In genomic region chr11:63132151-63132500, GRCm38 (mm10) we compare ENCODE assay signal across 8 mouse cellular contexts. TPM values are rescaled to one million over a fixed set of nuclear protein-coding genes. Genes with fewer than 3 reads are reported as not detected.
A peak's percentile ranks its signal among the peaks of the same experiment; 100 is the strongest.
DNase-seq lines count a peak whose midpoint lies in the region; ATAC-seq and TF ChIP-seq lines count a peak whose summit lies in the region.

No protein-coding gene starts in this region.

- peak overlapping the region; percentile 56 for H3K4me3 ChIP-seq in kidney, postnatal 0 days (replicated peaks; ENCODE audit: low read depth, low read length)
- H3K4me3 ChIP-seq in hindbrain, postnatal 0 days (ENCODE audit: low read length), result peak overlapping the region; percentile 58
- peak overlapping the region; percentile 90 for H3K4me3 ChIP-seq in myocyte

- TF ChIP-seq CTCF in kidney, postnatal 0 days (IDR thresholded peaks at IDR 0.05; ENCODE audit: low read depth), result no peak
- TF ChIP-seq CTCF in hindbrain, postnatal 0 days (IDR thresholded peaks at IDR 0.05; ENCODE audit: low read depth), result no peak

- no peak for ATAC-seq in kidney, postnatal 0 days (replicated peaks; ENCODE audit: low FRiP score, low read depth)
- no peak for ATAC-seq in hindbrain, postnatal 0 days
- no peak for ATAC-seq in CD4-positive, CD25-positive, alpha-beta regulatory T cell, adult 4 months

- H3K9me3 ChIP-seq in kidney, postnatal 0 days (replicated peaks; ENCODE audit: low read length), result no peaks in the 10 kb centered on the region
- no peaks in the 10 kb centered on the region for H3K9me3 ChIP-seq in hindbrain, postnatal 0 days (ENCODE audit: low read length)

- no peak for TF ChIP-seq POLR2A in myocyte (IDR thresholded peaks at IDR 0.05; ENCODE audit: insufficient read length, low read depth)

- H3K4me2 ChIP-seq in kidney, postnatal 0 days (ENCODE audit: low read length), result peak overlapping the region; percentile 76
- H3K4me2 ChIP-seq in hindbrain, postnatal 0 days (ENCODE audit: low read depth, low read length), result peak overlapping the region; percentile 99
- peak overlapping the region; percentile 100 for H3K4me2 ChIP-seq in myocyte (ENCODE audit: low read depth)

- peak; percentile 50 for DNase-seq in kidney, postnatal 0 days (ENCODE audit: low spot score)
- no peak for DNase-seq in kidney, postnatal 10 days
- DNase-seq in embryo, embryonic 9.5 days (ENCODE audit: extremely low spot score), result peak; percentile 56
- DNase-seq in hindbrain, postnatal 0 days (ENCODE audit: low spot score), result no peak
- no peak for DNase-seq in layer of hippocampus, postnatal 25 days (ENCODE audit: extremely low spot score in 1 of 2, low spot score in 1 of 2)
- no peak for DNase-seq in T-cell, adult 2 months (ENCODE audit: low spot score)

- H3K36me3 ChIP-seq in kidney, postnatal 0 days (ENCODE audit: insufficient read depth, low read length), result peaks cover 3% of the 10 kb centered on the region; the same call in 1 of the 2 replicates
- H3K36me3 ChIP-seq in hindbrain, postnatal 0 days (ENCODE audit: insufficient read depth, low read length), result no peaks in the 10 kb centered on the region
- peaks cover 19% of the 10 kb centered on the region for H3K36me3 ChIP-seq in myocyte (ENCODE audit: control insufficient read depth, insufficient read depth)

- H3K27me3 ChIP-seq in kidney, postnatal 0 days (ENCODE audit: insufficient read depth, low read length), result peaks cover 9% of the 10 kb centered on the region; the same call in 1 of the 2 replicates
- peaks cover 10% of the 10 kb centered on the region; the same call in 1 of the 2 replicates for H3K27me3 ChIP-seq in hindbrain, postnatal 0 days (ENCODE audit: insufficient read depth, low read length)
- H3K27me3 ChIP-seq in myocyte (ENCODE audit: control insufficient read depth, insufficient read depth, insufficient read length), result no peaks in the 10 kb centered on the region

- peaks cover 26% of the 10 kb centered on the region; the same call in 1 of the 2 replicates for H3K4me1 ChIP-seq in kidney, postnatal 0 days (replicated peaks; ENCODE audit: insufficient read depth, low read length)
- peaks cover 25% of the 10 kb centered on the region; the same call in 1 of the 2 replicates for H3K4me1 ChIP-seq in hindbrain, postnatal 0 days (ENCODE audit: insufficient read depth, low read length)

- peak overlapping the region; percentile 39 for H3ac ChIP-seq in myocyte (ENCODE audit: control insufficient read depth, insufficient read length)

- no peaks in the 10 kb centered on the region for H3K79me2 ChIP-seq in myocyte (ENCODE audit: control insufficient read depth, insufficient read depth)

- H3K9ac ChIP-seq in kidney, postnatal 0 days (ENCODE audit: low read depth, low read length), result peak overlapping the region; percentile 69
- peak overlapping the region; percentile 63 for H3K9ac ChIP-seq in hindbrain, postnatal 0 days (replicated peaks; ENCODE audit: low read length)

- WGBS in kidney, postnatal 0 days, result under 1% methylated on average over 11 of the region's 11 CpGs
- WGBS in hindbrain, postnatal 0 days, result under 1% methylated on average over 11 of the region's 11 CpGs

- peak overlapping the region; percentile 78 for H3K27ac ChIP-seq in kidney, postnatal 0 days
- peak overlapping the region; percentile 85 for H3K27ac ChIP-seq in hindbrain, postnatal 0 days

TF ChIP-seq in myocyte, 11 proteins besides CTCF, POLR2A, EP300 and RAD21:
- TF ChIP-seq POLR2AphosphoS2 (IDR thresholded peaks at IDR 0.05; ENCODE audit: insufficient read length, low read depth) (no peak), REST (IDR thresholded peaks at IDR 0.05; ENCODE audit: insufficient read depth, insufficient read length) (no peak)

RNA-seq across cellular contexts. Expression of gene Pmp22, which starts 3.3 kb away (rescaled TPM):
- 85.6 and 91.1 TPM in 2 replicates for polyA plus RNA-seq in kidney, postnatal 0 days (2015; fragmentation: Nextera tagmentation; extraction: Ambion mirVana)
- 45.6 and 74.2 TPM in 2 replicates for total RNA-seq in hindbrain, postnatal 0 days (2014; rRNA removed)
- polyA plus RNA-seq in hindbrain, postnatal 0 days (2015; fragmentation: Nextera tagmentation; extraction: Ambion mirVana), result 37.8 and 44.1 TPM in 2 replicates
- 74.6 TPM for polyA plus RNA-seq in myocyte (2012; fragmentation: generic; extraction: Trizol)
- 10 to 100 TPM; 21.8 to 23.6 TPM for total RNA-seq in layer of hippocampus, postnatal 25 days (2021)
- not detected for polyA plus RNA-seq in CD4-positive, CD25-positive, alpha-beta regulatory T cell, adult 4 months (2017; shearing (Covaris generic))

Comparison
In these comparisons a context has a peak if more than half of its experiments do, and no peak if none do; other contexts are left out.
1. DNase-seq: peak in kidney, postnatal 0 days (single experiment) and embryo, embryonic 9.5 days (single experiment); none in kidney, postnatal 10 days (single experiment), hindbrain, postnatal 0 days (single experiment), layer of hippocampus, postnatal 25 days (0 of 2) and T-cell, adult 2 months (single experiment).
2. RNA of gene Pmp22, which starts 3.3 kb away (polyA plus RNA-seq): 85.6 to 91.1 TPM in kidney, postnatal 0 days, 74.6 TPM in myocyte (single experiment) and 37.8 to 44.1 TPM in hindbrain, postnatal 0 days; not detected in CD4-positive, CD25-positive, alpha-beta regulatory T cell, adult 4 months; every median in the first group is over 10 times any median in the second.
3. Peak in every context shown above with its lines, with median percentiles within 50 percentile points of each other: H3K4me2 ChIP-seq and H3K4me3 ChIP-seq.